Mouse (Mus musculus) gastrocnemius, adult 18-20 months (tissue): ENCODE measurements around the gene Pcca. TPM values are rescaled to one million over a fixed set of nuclear protein-coding genes. Genes with fewer than 3 reads are reported as not detected.

ENCODE experiments used
- DNase-seq: peaks from one replicate; pipeline ENCODE4 v3.0.0; 2021; ENCODE audit warnings: low spot score
- total RNA-seq, 2 experiments: library from RNA; stranded (reverse); gene quantifications; 2 replicates each; pipeline ENCODE4 v1.2.3; 2021

The Pcca gene
- total RNA-seq, 2 experiments from 2014 or later, result 52.4 to 56.0 TPM

- no peak for DNase-seq
These were observed 105.1 kb downstream of the Pcca start for GRCm38 (mm10) chr14:122639168-122639720.

- DNase-seq, result no peak
These were observed 108.3 kb downstream of the Pcca start for GRCm38 (mm10) chr14:122642432-122642831.

- DNase-seq, result no peak
These were observed 114.1 kb downstream of the Pcca start for GRCm38 (mm10) chr14:122648214-122648613.

GRCm38 (mm10) chr14:122649336-122649950 is 115.3 kb downstream of the Pcca start:
- DNase-seq, result no peak

- no peak for DNase-seq
These were observed 117.6 kb downstream of the Pcca start for GRCm38 (mm10) chr14:122651681-122652080.

GRCm38 (mm10) chr14:122675661-122676060 is 141.5 kb downstream of the Pcca start:
- DNase-seq, result no peak

GRCm38 (mm10) chr14:122683645-122684044 is 149.5 kb downstream of the Pcca start:
- no peak for DNase-seq

- DNase-seq, result no peak
These were observed 150.1 kb downstream of the Pcca start for GRCm38 (mm10) chr14:122684250-122684649.

- no peak for DNase-seq
These were observed 150.7 kb downstream of the Pcca start for GRCm38 (mm10) chr14:122684811-122685210.

- DNase-seq, result no peak
These were observed 153.3 kb downstream of the Pcca start for GRCm38 (mm10) chr14:122687398-122687797.

GRCm38 (mm10) chr14:122688378-122688777 is 154.3 kb downstream of the Pcca start:
- DNase-seq, result no peak

- no peak for DNase-seq
These were observed 155.2 kb downstream of the Pcca start for GRCm38 (mm10) chr14:122689136-122689815.

- no peak for DNase-seq
These were observed 157.4 kb downstream of the Pcca start for GRCm38 (mm10) chr14:122691555-122691954.

- no peak for DNase-seq
These were observed 166.2 kb downstream of the Pcca start for GRCm38 (mm10) chr14:122700333-122700732.

- no peak for DNase-seq
These were observed 179.7 kb downstream of the Pcca start for GRCm38 (mm10) chr14:122713793-122714192.

- no peak for DNase-seq
These were observed 180.8 kb downstream of the Pcca start for GRCm38 (mm10) chr14:122714911-122715310.

GRCm38 (mm10) chr14:122716057-122716456 is 181.9 kb downstream of the Pcca start:
- no peak for DNase-seq

GRCm38 (mm10) chr14:122719496-122720080 is 185.5 kb downstream of the Pcca start:
- DNase-seq, result no peak

- no peak for DNase-seq
These were observed 186.9 kb downstream of the Pcca start for GRCm38 (mm10) chr14:122720989-122721388.

- peak; percentile 8 for DNase-seq
These were observed 187.6 kb downstream of the Pcca start for GRCm38 (mm10) chr14:122721750-122722149.

GRCm38 (mm10) chr14:122726456-122726855 is 192.3 kb downstream of the Pcca start:
- no peak for DNase-seq

- no peak for DNase-seq
These were observed 195.4 kb downstream of the Pcca start for GRCm38 (mm10) chr14:122729431-122730073.
